In the genomic region with DNA sequence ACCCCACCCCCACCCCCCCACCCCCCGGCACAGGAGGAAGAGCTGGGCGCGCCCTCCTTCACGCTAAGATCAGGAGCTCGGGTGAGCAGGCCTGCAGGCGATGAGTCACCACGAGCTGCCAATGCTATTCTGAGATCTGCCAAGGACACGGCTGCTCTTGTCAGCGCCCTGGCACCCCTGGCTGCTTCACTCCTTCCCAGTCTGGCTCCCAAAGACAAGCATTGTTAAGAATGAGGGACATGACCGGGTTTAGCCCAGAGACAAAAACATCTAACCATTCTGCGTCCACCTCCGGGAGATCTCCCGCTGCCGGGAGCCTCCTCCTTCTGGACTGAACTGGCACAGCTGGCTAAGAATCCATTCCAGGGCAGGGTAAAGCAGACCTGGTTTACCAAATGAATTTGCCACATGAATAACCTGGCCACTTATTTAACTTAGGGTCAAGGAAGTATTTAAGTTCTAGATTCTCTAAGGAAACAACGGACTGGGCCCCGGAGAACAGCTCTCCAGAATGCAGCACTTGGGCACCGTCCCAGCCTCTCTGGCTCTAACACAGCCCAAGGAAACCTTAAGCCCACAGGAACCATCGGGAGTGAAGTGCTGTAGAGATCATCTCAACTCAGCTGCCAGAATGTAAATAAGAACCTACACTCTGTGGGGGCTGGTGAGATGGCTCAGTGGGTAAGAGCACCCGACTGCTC, we compare ENCODE assay signal across 8 mouse cellular contexts. TPM values are rescaled to one million over a fixed set of nuclear protein-coding genes. Genes with fewer than 3 reads are reported as not detected.
DNase-seq lines count a peak whose midpoint lies in the region; ATAC-seq and TF ChIP-seq lines count a peak whose summit lies in the region.

No protein-coding gene starts in this region.

- peak; percentile 74; the same call in 1 of the 2 replicates for ATAC-seq in kidney, embryonic 15.5 days (replicated peaks; ENCODE audit: low FRiP score)
- ATAC-seq in lung, embryonic 14.5 days (ENCODE audit: insufficient read depth), result no peak

- WGBS in kidney, embryonic 15.5 days, result 67% methylated on average over 17 of the region's 19 CpGs
- 61% methylated on average over 17 of the region's 19 CpGs for WGBS in lung, embryonic 14.5 days

- 0 out of 2 replicates have a peak, but pooled peaks cover 2% of the 10 kb centered on the region for H3K4me1 ChIP-seq in kidney, embryonic 15.5 days
- H3K4me1 ChIP-seq in lung, embryonic 14.5 days (ENCODE audit: insufficient read depth), result no peaks in the 10 kb centered on the region

- H3K27me3 ChIP-seq in kidney, embryonic 15.5 days, result no peaks in the 10 kb centered on the region
- H3K27me3 ChIP-seq in lung, embryonic 14.5 days (ENCODE audit: insufficient read depth, low read length), result no peaks in the 10 kb centered on the region

- TF ChIP-seq CTCF in lung, embryonic 14.5 days (IDR thresholded peaks at IDR 0.05; ENCODE audit: low read depth), result no peak

- no peak overlapping the region for H3K4me3 ChIP-seq in kidney, embryonic 15.5 days (replicated peaks)
- H3K4me3 ChIP-seq in lung, embryonic 14.5 days (ENCODE audit: low read depth, low read length), result no peak overlapping the region

- DNase-seq in retina, adult 2 months (ENCODE audit: low read depth, low spot score), result peak; percentile 3
- no peak for DNase-seq in retina, embryonic 14.5 days (ENCODE audit: low spot score)
- peak; percentile 87 for DNase-seq in cerebellum, adult 9-10 months
- DNase-seq in gonadal fat pad, adult 2 months (ENCODE audit: low read depth), result peak; percentile 50
- peak; percentile 37 for DNase-seq in lung, embryonic 14.5 days
- peak; percentile 29 for DNase-seq in right cerebral cortex, postnatal 4 days
- no peak for DNase-seq in spleen, adult 12 weeks (ENCODE audit: low spot score)

- H3K27ac ChIP-seq in kidney, embryonic 15.5 days, result no peak overlapping the region
- H3K27ac ChIP-seq in lung, embryonic 14.5 days (ENCODE audit: low read depth), result no peak overlapping the region

- H3K4me2 ChIP-seq in kidney, embryonic 15.5 days, result no peak overlapping the region
- no peak overlapping the region for H3K4me2 ChIP-seq in lung, embryonic 14.5 days

- no peaks in the 10 kb centered on the region for H3K9me3 ChIP-seq in kidney, embryonic 15.5 days (replicated peaks)
- H3K9me3 ChIP-seq in lung, embryonic 14.5 days (ENCODE audit: low read depth, low read length), result no peaks in the 10 kb centered on the region

- H3K36me3 ChIP-seq in kidney, embryonic 15.5 days, result no peaks in the 10 kb centered on the region; the same call in 1 of the 2 replicates
- H3K36me3 ChIP-seq in lung, embryonic 14.5 days (ENCODE audit: insufficient read depth), result no peaks in the 10 kb centered on the region

- no peak overlapping the region for H3K9ac ChIP-seq in kidney, embryonic 15.5 days
- H3K9ac ChIP-seq in lung, embryonic 14.5 days, result no peak overlapping the region

RNA-seq across cellular contexts. Expression of gene Slc37a3, which starts 58.3 kb away (rescaled TPM):
- 34.3 and 45.3 TPM in 2 replicates for polyA plus RNA-seq in gonadal fat pad, adult 2 months (2012; rRNA removed)
- polyA plus RNA-seq in kidney, embryonic 15.5 days (2015; fragmentation: Nextera tagmentation; extraction: Ambion mirVana), result 52.5 and 53.9 TPM in 2 replicates
- polyA plus RNA-seq in lung, embryonic 14.5 days (2014; fragmentation: Nextera tagmentation; extraction: Ambion mirVana), result 33.8 and 36.6 TPM in 2 replicates

Comparison
In these comparisons a context has a peak if more than half of its experiments do, and no peak if none do; other contexts are left out.
1. DNase-seq: peak in retina, adult 2 months (single experiment), cerebellum, adult 9-10 months (single experiment), gonadal fat pad, adult 2 months (single experiment), lung, embryonic 14.5 days (single experiment) and right cerebral cortex, postnatal 4 days (single experiment); none in retina, embryonic 14.5 days (single experiment) and spleen, adult 12 weeks (single experiment).